26 mouse cellular contexts compared by ENCODE assay signal in the genomic region with DNA sequence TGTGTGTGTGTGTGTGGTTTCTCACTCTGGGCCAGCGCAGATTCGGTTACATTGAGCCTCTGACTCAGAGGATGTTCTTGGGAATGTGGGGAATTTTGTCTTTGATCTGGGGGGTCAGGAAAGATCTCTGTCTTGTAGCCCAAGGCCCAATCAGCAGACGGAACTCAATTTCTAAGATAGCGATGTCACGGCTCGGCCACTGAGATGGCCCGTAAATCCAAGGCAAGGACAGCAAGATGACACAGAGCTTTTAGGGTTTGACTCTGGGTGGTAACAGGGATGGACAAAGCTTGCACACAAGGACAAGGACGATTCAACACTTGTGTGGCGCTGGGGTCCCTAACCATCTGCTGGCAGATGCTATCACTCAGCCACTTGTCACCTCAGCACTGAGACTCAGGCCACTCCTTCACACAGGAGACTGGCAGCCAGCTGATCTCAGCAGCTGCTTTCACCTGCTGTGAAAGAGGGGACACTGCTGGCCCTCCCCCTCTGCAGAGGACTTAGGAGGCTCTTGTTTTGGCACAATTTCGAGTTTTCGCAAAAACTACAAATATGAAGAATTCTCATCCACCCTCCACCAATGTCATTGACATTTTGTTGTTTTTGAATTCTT.
DNase-seq lines count a peak whose midpoint lies in the region; ATAC-seq and TF ChIP-seq lines count a peak whose summit lies in the region.
"Had no signal": no experiment of that assay in that cellular context is flagged by ENCODE, and none has a peak within 500 bp of the region (broad histone marks: within the 10 kb centered on the region; RNA-seq: fewer than 3 reads in every experiment).

No protein-coding gene starts in this region.

- H3K4me3 ChIP-seq in kidney, postnatal 0 days (replicated peaks; ENCODE audit: low read depth, low read length): no peak overlapping the region
- H3K4me3 ChIP-seq in limb, embryonic 14.5 days (replicated peaks; ENCODE audit: low read length): no peak overlapping the region
- no peak overlapping the region for H3K4me3 ChIP-seq in hindbrain, embryonic 16.5 days (ENCODE audit: low read length)
- H3K4me3 ChIP-seq: erythroblast, embryonic 14.5 days; forebrain, embryonic 13.5 days; heart, embryonic 13.5 days; left cerebral cortex, adult 2 months; limb, embryonic 12.5 days; midbrain, embryonic 13.5 days; stomach, embryonic 15.5 days had no signal

- no peak for ATAC-seq in kidney, postnatal 0 days (replicated peaks; ENCODE audit: low FRiP score, low read depth)
- ATAC-seq in limb, embryonic 14.5 days (ENCODE audit: low FRiP score, low read depth): peak; percentile 23; the same call in 1 of the 2 replicates
- no peak for ATAC-seq in hindbrain, embryonic 16.5 days
- ATAC-seq: activated CD4-positive, CD25-positive, alpha-beta regulatory T cell, adult 4 months; forebrain, embryonic 13.5 days; intestine, postnatal 0 days; midbrain, embryonic 13.5 days had no signal

- no peak for TF ChIP-seq CTCF in kidney, postnatal 0 days (IDR thresholded peaks at IDR 0.05; ENCODE audit: low read depth)

- WGBS in kidney, postnatal 0 days: 35% methylated on average over 11 of the region's 11 CpGs
- 24% methylated on average over 11 of the region's 11 CpGs for WGBS in limb, embryonic 14.5 days
- WGBS in hindbrain, embryonic 16.5 days: 72% methylated on average over 11 of the region's 11 CpGs

- no peak overlapping the region for H3K9ac ChIP-seq in kidney, postnatal 0 days (ENCODE audit: low read depth, low read length)
- no peak overlapping the region for H3K9ac ChIP-seq in limb, embryonic 14.5 days (ENCODE audit: low read depth, low read length, severe bottlenecking)
- H3K9ac ChIP-seq in hindbrain, embryonic 16.5 days (ENCODE audit: low read depth, low read length): no peak overlapping the region
- H3K9ac ChIP-seq: forebrain, embryonic 13.5 days; heart, embryonic 13.5 days; hindbrain, embryonic 14.5 days; limb, embryonic 12.5 days; liver, embryonic 14.5 days; midbrain, embryonic 13.5 days; stomach, embryonic 15.5 days had no signal

- peak; percentile 71 for DNase-seq in adrenal gland, adult 2 months
- no peak for DNase-seq in adrenal gland, adult 18-20 months (ENCODE audit: low spot score in 2 of 2)
- DNase-seq in kidney, postnatal 0 days (ENCODE audit: low spot score): peak; percentile 46
- DNase-seq in kidney, adult 11 months: no peak
- peak; percentile 16 for DNase-seq in adrenal gland, postnatal 25 days
- DNase-seq in limb, embryonic 14.5 days (ENCODE audit: low spot score): no peak
- DNase-seq in left cerebral cortex, adult 8-10 months (ENCODE audit: low spot score in 2 of 2): no peak
- DNase-seq: cerebellum, adult 11 months; gastrocnemius, postnatal 10 days; heart, adult 11 months; heart, postnatal 36 days; right cerebral cortex, postnatal 25 days; thymus, adult 2 months had no signal

- no peaks in the 10 kb centered on the region for H3K36me3 ChIP-seq in kidney, postnatal 0 days (ENCODE audit: insufficient read depth, low read length)
- H3K36me3 ChIP-seq in limb, embryonic 14.5 days (ENCODE audit: control insufficient read depth, insufficient read depth, low read length): no peaks in the 10 kb centered on the region
- no peaks in the 10 kb centered on the region for H3K36me3 ChIP-seq in hindbrain, embryonic 16.5 days (ENCODE audit: control insufficient read depth, insufficient read depth, low read length)
- H3K36me3 ChIP-seq: G1E; heart, embryonic 13.5 days; limb, embryonic 12.5 days; midbrain, embryonic 13.5 days; stomach, embryonic 15.5 days had no signal

- 0 out of 2 replicates have a peak, but pooled peaks cover under 1% of the 10 kb centered on the region for H3K4me1 ChIP-seq in kidney, postnatal 0 days (replicated peaks; ENCODE audit: insufficient read depth, low read length)
- H3K4me1 ChIP-seq in limb, embryonic 14.5 days (ENCODE audit: control insufficient read depth, insufficient read depth, low read length): no peaks in the 10 kb centered on the region
- no peaks in the 10 kb centered on the region for H3K4me1 ChIP-seq in hindbrain, embryonic 16.5 days (ENCODE audit: control insufficient read depth, insufficient read depth, low read depth, low read length)
- H3K4me1 ChIP-seq: forebrain, embryonic 13.5 days; midbrain, embryonic 13.5 days had no signal

- peaks cover 3% of the 10 kb centered on the region; the same call in 1 of the 2 replicates for H3K9me3 ChIP-seq in kidney, postnatal 0 days (replicated peaks; ENCODE audit: low read length)
- H3K9me3 ChIP-seq in limb, embryonic 14.5 days (ENCODE audit: control insufficient read depth, low read length): no peaks in the 10 kb centered on the region
- H3K9me3 ChIP-seq in hindbrain, embryonic 16.5 days (ENCODE audit: control insufficient read depth, low read length): no peaks in the 10 kb centered on the region
- H3K9me3 ChIP-seq: forebrain, embryonic 13.5 days; G1E; heart, embryonic 13.5 days; midbrain, embryonic 13.5 days; stomach, embryonic 15.5 days had no signal

- no peak for TF ChIP-seq POLR2A in limb, embryonic 14.5 days (IDR thresholded peaks at IDR 0.05; ENCODE audit: borderline replicate concordance, extremely low read depth, insufficient read depth, insufficient read length)

- no peak overlapping the region for H3K4me2 ChIP-seq in kidney, postnatal 0 days (ENCODE audit: low read length)
- H3K4me2 ChIP-seq in limb, embryonic 14.5 days (replicated peaks; ENCODE audit: low read depth, low read length, severe bottlenecking): no peak overlapping the region
- no peak overlapping the region for H3K4me2 ChIP-seq in hindbrain, embryonic 16.5 days (ENCODE audit: low read length)
- H3K4me2 ChIP-seq: forebrain, embryonic 13.5 days; heart, embryonic 13.5 days; hindbrain, embryonic 14.5 days; limb, embryonic 12.5 days; midbrain, embryonic 13.5 days; stomach, embryonic 15.5 days had no signal

- no peaks in the 10 kb centered on the region for H3K27me3 ChIP-seq in kidney, postnatal 0 days (ENCODE audit: insufficient read depth, low read length)
- H3K27me3 ChIP-seq in limb, embryonic 14.5 days (ENCODE audit: control insufficient read depth, insufficient read depth, low read length): no peaks in the 10 kb centered on the region
- H3K27me3 ChIP-seq in hindbrain, embryonic 16.5 days (replicated peaks; ENCODE audit: control insufficient read depth, insufficient read depth, low read length): no peaks in the 10 kb centered on the region
- H3K27me3 ChIP-seq: forebrain, embryonic 13.5 days; heart, embryonic 13.5 days; limb, embryonic 12.5 days; midbrain, embryonic 13.5 days; stomach, embryonic 15.5 days had no signal

- no peak overlapping the region for H3K27ac ChIP-seq in kidney, postnatal 0 days
- no peak overlapping the region for H3K27ac ChIP-seq in limb, embryonic 14.5 days (replicated peaks; ENCODE audit: low read depth, low read length)
- H3K27ac ChIP-seq in hindbrain, embryonic 16.5 days (ENCODE audit: low read depth, low read length): no peak overlapping the region
- H3K27ac ChIP-seq: forebrain, embryonic 13.5 days; heart, embryonic 13.5 days; hindbrain, embryonic 14.5 days; left cerebral cortex, adult 2 months; limb, embryonic 12.5 days; liver, embryonic 14.5 days; midbrain, embryonic 13.5 days; stomach, embryonic 15.5 days had no signal

Comparison
In these comparisons a context has a peak if more than half of its experiments do, and no peak if none do; other contexts are left out.
1. DNase-seq: peak in adrenal gland, adult 2 months (single experiment), kidney, postnatal 0 days (single experiment) and adrenal gland, postnatal 25 days (single experiment); none in adrenal gland, adult 18-20 months (0 of 2), kidney, adult 11 months (single experiment), limb, embryonic 14.5 days (single experiment) and left cerebral cortex, adult 8-10 months (0 of 2).